Mouse (Mus musculus) urinary bladder, postnatal 14 days (tissue): ENCODE measurements at regions not wholly inside any gene's neighbourhood (a gene's known extent, or its start where the extent isn't known, plus 50 kb on each side); places are given as distances from the start of the nearest gene placed in this dataset.

Experiments used
- DNase-seq: peaks from one replicate; pipeline ENCODE4 v3.0.0; 2021; ENCODE audit warnings: low spot score

- DNase-seq, result no peak
Observed at GRCm38 (mm10) chr8:8183233-8183622, 477.8 kb downstream of the Efnb2 start.

DNA sequence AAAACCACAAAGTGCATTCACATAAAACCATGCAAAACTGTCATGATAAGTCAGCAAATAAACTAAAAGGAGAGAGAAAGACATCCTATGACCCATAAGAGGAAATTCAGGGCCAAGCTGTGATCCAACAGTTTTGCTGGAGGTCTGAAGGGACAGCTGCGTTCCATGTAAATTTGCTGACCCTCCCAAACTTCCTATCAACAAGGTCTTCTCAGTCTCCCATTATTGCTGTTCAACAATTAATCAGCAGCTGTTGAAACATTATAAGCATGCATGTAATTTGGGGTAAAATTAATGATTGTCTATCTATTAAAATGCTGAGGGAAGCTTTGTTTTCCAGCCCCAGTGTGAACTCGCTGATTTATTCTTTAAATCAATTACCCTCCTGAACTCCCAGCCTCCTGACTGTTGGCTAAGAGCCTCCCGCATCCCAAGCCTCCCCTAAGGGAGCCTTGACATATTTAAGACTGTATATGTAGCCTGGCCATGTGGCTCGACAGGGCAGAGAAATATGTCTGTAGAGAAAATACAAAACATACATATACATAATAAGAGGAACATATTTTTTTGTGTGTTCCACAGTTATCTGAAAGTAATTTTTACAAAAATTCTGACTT, 478.3 kb downstream of the Efnb2 start:
- DNase-seq, result no peak

- DNase-seq, result no peak
Observed at GRCm38 (mm10) chr8:8182108-8182507, 478.9 kb downstream of the Efnb2 start.

DNA sequence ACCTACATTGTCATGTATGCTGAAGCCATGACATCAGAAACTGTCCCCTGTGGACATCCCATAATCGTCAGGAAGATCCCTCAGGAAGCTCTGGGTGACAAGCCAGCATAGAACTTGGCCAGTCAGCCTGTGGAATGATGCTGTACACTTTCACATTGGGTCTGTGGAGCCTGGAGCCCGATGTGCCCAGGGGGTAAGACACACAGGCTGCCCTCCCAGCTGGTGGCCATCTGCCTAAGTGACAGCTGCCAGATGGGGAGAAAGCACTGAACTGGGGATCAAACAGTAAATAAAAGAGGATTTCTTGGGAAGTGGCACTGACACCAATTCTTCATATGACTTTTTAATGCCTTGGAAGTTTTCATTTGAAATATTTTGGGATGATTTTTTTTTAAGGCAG, 486.8 kb downstream of the Efnb2 start:
- DNase-seq, result no peak

DNA sequence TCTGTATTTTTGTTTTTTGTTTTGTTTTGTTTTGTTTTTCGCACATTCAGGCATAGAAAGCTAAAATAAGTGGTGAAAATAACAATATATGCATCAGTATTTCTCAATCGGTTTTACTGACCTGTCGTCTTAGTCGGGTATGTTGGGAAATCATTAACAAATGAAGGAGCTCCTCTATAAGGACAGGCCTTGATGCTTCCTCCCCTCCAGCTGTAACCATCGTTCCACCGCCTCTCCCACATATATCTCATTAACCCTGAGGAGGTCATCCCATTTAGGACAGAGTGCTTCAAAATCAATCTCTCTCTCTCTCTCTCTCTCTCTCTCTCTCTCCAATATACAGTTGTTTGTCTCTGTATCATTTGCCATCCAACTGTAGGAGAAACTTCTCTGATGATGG, 492.4 kb downstream of the Efnb2 start:
- no peak for DNase-seq

DNA sequence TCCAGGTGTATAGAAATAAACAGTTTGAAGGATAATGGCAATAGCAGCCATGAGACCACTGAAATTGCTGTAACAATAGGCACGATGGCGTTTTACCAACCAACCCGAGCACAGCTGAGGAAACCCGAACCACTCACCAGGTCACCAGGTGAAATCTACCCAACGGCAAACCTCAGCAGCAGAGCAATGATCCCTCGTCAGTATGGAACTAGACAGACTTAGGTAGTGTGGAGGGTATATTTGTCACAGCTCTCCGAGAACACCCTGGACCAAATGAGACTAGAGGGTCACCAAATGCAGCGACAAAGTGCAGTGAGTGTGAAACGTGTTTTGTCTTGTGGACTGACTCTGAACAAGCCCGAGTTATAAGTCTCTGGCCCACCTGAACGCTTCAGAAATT, 492.8 kb downstream of the Efnb2 start:
- no peak for DNase-seq

DNA sequence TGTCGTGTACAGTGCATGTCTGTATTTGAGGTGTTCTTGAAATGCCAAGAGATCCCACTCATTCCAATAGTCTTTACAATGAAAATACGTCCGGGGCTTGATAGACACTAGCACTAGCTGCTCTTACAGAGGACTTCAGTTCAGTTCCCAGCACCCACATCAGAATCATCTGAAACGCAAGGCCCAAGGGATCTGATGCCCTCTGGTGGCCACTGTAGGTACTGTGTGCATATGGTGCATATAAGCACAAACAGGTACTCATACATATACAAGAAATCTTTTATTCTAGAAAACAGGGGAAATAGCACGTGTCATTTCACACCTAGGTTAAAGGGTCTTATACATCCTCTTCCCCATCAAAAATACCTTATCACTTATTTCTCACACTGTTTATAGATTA, 513.5 kb downstream of the Efnb2 start:
- DNase-seq, result no peak

- no peak for DNase-seq
Observed at GRCm38 (mm10) chr8:8142933-8143495, 518.0 kb downstream of the Efnb2 start.

GRCm38 (mm10) chr8:8142461-8142860, 518.6 kb downstream of the Efnb2 start:
- DNase-seq, result no peak

DNA sequence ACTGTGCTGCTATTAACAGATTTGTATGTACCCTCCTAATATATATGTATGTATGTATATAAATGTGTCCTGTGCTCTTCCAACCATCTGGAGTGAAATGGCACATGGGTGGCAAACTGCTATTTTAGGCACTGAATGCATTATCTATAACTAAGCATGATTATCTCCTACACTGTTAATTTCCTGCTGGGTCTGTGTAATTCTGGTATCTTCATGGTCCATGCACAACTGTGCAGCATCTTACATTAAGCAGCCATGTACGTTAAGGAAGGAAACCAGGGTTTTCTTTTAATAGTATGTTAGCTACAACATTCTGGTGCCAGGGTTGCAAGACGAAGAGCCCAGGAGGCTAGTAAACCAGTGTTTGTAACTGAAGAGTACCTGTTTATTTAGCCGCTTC, 521.3 kb downstream of the Efnb2 start:
- no peak for DNase-seq

- DNase-seq, result no peak
Observed at GRCm38 (mm10) chr8:8133001-8133785, 527.8 kb downstream of the Efnb2 start.

DNA sequence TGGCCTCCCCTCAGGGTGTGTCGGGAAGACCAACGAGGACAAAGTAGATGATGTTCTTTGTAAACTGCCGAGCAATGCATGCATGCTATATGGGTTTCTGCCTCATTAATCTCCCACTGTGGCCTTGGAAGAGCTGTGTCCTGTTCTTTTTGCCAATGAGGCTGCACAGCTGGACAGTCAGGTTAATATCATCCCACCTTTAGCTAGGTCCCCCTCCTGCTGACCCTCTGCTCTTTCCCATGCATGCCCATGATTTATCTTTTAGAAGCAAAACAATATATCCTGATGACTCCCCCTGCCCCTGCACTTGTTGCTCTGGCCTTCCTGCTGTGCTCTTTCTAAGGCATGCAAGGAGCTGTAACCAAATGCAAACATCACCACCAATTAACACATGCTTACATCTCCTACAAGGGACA, 529.1 kb downstream of the Efnb2 start:
- no peak for DNase-seq

GRCm38 (mm10) chr8:8130806-8131205, 530.2 kb downstream of the Efnb2 start:
- no peak for DNase-seq

- DNase-seq, result no peak
Observed at GRCm38 (mm10) chr8:8115595-8116429, 545.2 kb downstream of the Efnb2 start.

- no peak for DNase-seq
Observed at GRCm38 (mm10) chr8:8114604-8115003, 546.4 kb downstream of the Efnb2 start.

DNA sequence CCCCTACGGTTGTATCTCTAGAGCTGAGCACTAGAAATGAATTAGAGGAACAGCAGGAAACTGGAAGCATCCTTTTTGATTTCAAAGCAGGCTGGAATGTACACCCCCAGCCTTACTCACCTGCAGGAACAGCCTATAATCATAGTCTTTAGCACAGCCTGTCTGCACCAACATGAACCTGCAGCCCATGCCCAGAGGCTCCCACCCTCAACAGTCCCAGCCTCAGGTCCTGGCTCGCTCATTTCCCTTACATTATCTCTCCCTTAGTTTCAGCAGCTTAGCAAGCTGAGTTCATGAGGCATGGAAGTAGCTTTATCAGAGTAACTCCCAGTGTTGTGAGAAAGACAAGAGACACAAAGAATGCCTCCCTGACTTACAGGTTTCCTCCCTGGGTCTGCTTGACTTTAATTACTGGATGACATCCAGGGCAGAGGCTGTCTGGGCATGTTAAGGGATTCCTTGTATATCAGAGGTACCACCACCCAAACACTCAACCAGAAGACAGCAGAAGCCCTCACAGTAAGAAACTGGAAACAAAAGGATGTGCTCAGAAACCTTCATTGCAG, 551.2 kb downstream of the Efnb2 start:
- no peak for DNase-seq

DNA sequence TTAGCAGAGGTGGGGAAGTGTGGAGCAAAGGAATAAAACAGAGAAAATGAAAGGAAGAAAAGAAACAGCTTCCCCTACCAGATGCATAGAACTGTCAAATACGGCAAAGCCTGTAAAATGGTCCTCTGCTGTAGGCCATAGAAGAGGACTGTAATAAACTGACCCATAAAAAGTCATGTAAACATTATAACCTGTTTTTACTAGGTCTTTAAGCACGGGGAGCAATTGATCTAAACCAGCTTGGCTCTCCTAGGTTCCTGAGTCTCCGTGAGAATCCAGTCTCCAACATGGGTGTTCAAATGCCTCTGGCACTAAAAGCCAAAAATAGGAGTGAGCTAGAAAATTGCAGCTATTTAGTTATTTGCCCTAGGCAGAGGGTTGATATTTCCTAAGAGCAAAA, 557.5 kb downstream of the Efnb2 start:
- DNase-seq, result no peak

GRCm38 (mm10) chr8:8102010-8102727, 558.9 kb downstream of the Efnb2 start:
- no peak for DNase-seq

DNA sequence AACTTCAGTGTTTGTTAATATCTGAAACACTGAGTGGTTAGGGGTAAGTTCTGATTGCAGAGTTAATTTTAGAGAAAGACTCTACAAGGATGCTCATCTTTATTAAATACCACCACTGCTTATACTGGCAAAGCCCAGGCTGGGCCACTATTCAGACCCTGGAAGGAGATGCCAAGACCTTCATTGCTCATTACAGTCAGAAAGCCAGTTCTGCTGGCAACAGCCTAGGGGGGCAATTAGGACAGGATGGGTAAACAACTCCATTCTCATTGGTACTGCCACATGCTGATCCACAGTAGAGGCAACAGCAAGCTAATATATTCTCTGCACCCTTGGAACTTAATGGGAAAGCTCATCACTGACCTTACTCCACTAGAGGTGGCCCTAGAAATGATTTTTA, 568.5 kb downstream of the Efnb2 start:
- DNase-seq, result no peak

- no peak for DNase-seq
Observed at GRCm38 (mm10) chr8:8084652-8085051, 576.4 kb downstream of the Efnb2 start.

- DNase-seq, result no peak
Observed at GRCm38 (mm10) chr8:8064074-8064473, 597.0 kb downstream of the Efnb2 start.
